ENCODE assay signal across 9 mouse cellular contexts in the genomic region with DNA sequence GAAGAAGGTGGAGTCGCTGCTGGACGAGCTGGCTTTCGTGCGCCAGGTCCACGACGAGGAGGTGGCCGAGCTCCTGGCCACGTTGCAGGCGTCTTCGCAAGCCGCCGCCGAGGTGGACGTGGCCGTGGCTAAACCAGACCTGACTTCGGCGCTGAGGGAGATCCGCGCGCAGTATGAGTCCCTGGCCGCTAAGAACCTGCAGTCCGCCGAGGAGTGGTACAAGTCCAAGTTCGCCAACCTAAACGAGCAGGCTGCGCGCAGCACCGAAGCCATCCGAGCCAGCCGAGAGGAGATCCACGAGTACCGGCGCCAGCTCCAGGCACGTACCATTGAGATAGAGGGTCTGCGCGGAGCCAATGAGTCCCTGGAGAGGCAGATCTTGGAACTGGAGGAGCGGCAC. TPM values are rescaled to one million over a fixed set of nuclear protein-coding genes. Genes with fewer than 3 reads are reported as not detected.
DNase-seq lines count a peak whose midpoint lies in the region; ATAC-seq and TF ChIP-seq lines count a peak whose summit lies in the region.
"Had no signal": no experiment of that assay in that cellular context is flagged by ENCODE, and none has a peak within 500 bp of the region (broad histone marks: within the 10 kb centered on the region; RNA-seq: fewer than 3 reads in every experiment).

No protein-coding gene starts in this region.

- peak overlapping the region; percentile 64 for H3K4me2 ChIP-seq in intestine, postnatal 0 days (replicated peaks; ENCODE audit: low read depth)

- no peaks in the 10 kb centered on the region for H3K36me3 ChIP-seq in megakaryocyte, embryonic 14.5 days (replicated peaks; ENCODE audit: low read length)
- no peaks in the 10 kb centered on the region for H3K36me3 ChIP-seq in intestine, postnatal 0 days (ENCODE audit: control insufficient read depth, insufficient read depth)
- no peaks in the 10 kb centered on the region for H3K36me3 ChIP-seq in small intestine, adult 2 months (ENCODE audit: control insufficient read depth, insufficient read depth, low read length)

- H3K9me3 ChIP-seq in megakaryocyte, embryonic 14.5 days = peaks cover 14% of the 10 kb centered on the region; the same call in 1 of the 2 replicates
- H3K9me3 ChIP-seq in intestine, postnatal 0 days (ENCODE audit: control insufficient read depth) = no peaks in the 10 kb centered on the region

- peak; percentile 13; the same call in 1 of the 2 replicates for ATAC-seq in cerebellum, adult (ENCODE audit: insufficient number of reproducible peaks, low FRiP score, low TSS enrichment)
- no peak for ATAC-seq in megakaryocyte, adult 5-6 weeks (ENCODE audit: poor library complexity, severe bottlenecking)
- ATAC-seq in intestine, postnatal 0 days = no peak

- no peak overlapping the region for H3K27ac ChIP-seq in intestine, postnatal 0 days (ENCODE audit: low read depth, low read length)
- H3K27ac ChIP-seq in small intestine, adult 2 months (ENCODE audit: insufficient read depth, low read depth, low read length) = no peak overlapping the region

- H3K9ac ChIP-seq in intestine, postnatal 0 days (ENCODE audit: low read depth, low read length) = no peak overlapping the region

- peak overlapping the region; percentile 88 for H3K4me3 ChIP-seq in megakaryocyte, embryonic 14.5 days (replicated peaks)
- peak overlapping the region; percentile 43 for H3K4me3 ChIP-seq in intestine, postnatal 0 days (ENCODE audit: low read depth, low read length)
- peak overlapping the region; percentile 43 for H3K4me3 ChIP-seq in small intestine, adult 2 months (ENCODE audit: low read depth, low read length)
- H3K4me3 ChIP-seq: myocyte had no signal

- no peak for TF ChIP-seq CTCF in intestine, postnatal 0 days (IDR thresholded peaks at IDR 0.05; ENCODE audit: low read depth)
- TF ChIP-seq CTCF in small intestine, adult 2 months (IDR thresholded peaks at IDR 0.05; ENCODE audit: extremely low read depth, insufficient read length, insufficient replicate concordance, low read depth, low read length) = no peak

- no peak for TF ChIP-seq POLR2A in small intestine, adult 2 months (IDR thresholded peaks at IDR 0.05; ENCODE audit: low read depth, low read length)

- 1% methylated on average over 37 of the region's 37 CpGs for WGBS in intestine, postnatal 0 days
- 4% methylated on average over 37 of the region's 37 CpGs for WGBS in small intestine, adult 2 months

- peaks cover 85% of the 10 kb centered on the region for H3K27me3 ChIP-seq in megakaryocyte, embryonic 14.5 days (replicated peaks)
- peaks cover 53% of the 10 kb centered on the region for H3K27me3 ChIP-seq in intestine, postnatal 0 days (replicated peaks; ENCODE audit: control insufficient read depth, insufficient read depth, low read length)
- peaks cover 33% of the 10 kb centered on the region for H3K27me3 ChIP-seq in small intestine, adult 2 months (ENCODE audit: control insufficient read depth, insufficient read depth, low read length)

- no peak for DNase-seq in cerebellum, adult 11-12 months
- DNase-seq in kidney, adult 9 months = no peak
- DNase-seq in thymus, postnatal 25 days = no peak

- peaks cover 17% of the 10 kb centered on the region for H3K4me1 ChIP-seq in megakaryocyte, embryonic 14.5 days
- H3K4me1 ChIP-seq in intestine, postnatal 0 days (replicated peaks; ENCODE audit: control insufficient read depth, insufficient read depth, low read length) = no peaks in the 10 kb centered on the region; the same call in 1 of the 2 replicates
- peaks cover 10% of the 10 kb centered on the region for H3K4me1 ChIP-seq in small intestine, adult 2 months (ENCODE audit: control insufficient read depth, insufficient read depth, insufficient read length, low read length)

RNA-seq across cellular contexts. Expression of gene Nt5c2, which starts 0.4 kb away (rescaled TPM):
- polyA plus RNA-seq in megakaryocyte, embryonic 14.5 days (2012; ENCODE audit: insufficient read depth, low replicate concordance) = 2.1 and 11.7 TPM in 2 replicates
- 32.5 and 36.1 TPM in 2 replicates for total RNA-seq in megakaryocyte, adult 5-6 weeks (2015)
- 42.1 and 43.6 TPM in 2 replicates for total RNA-seq in megakaryocyte, adult 5-6 weeks (2017)
- polyA plus RNA-seq in intestine, postnatal 0 days (2015; fragmentation: Nextera tagmentation; extraction: Ambion mirVana) = 22.0 and 23.0 TPM in 2 replicates
- polyA plus RNA-seq in small intestine, adult 2 months (2012; rRNA removed) = 4.4 and 6.1 TPM in 2 replicates

RNA-seq across cellular contexts. Expression of gene Ina, which starts 0.9 kb away (rescaled TPM):
- polyA plus RNA-seq in megakaryocyte, embryonic 14.5 days (2012; ENCODE audit: insufficient read depth, low replicate concordance) = 0.13 TPM in 1 of 2 replicates, not detected in the other
- total RNA-seq in megakaryocyte, adult 5-6 weeks (2015) = not detected in 2 replicates
- not detected in 2 replicates for total RNA-seq in megakaryocyte, adult 5-6 weeks (2017)
- polyA plus RNA-seq in intestine, postnatal 0 days (2015; fragmentation: Nextera tagmentation; extraction: Ambion mirVana) = 4.1 and 4.7 TPM in 2 replicates
- polyA plus RNA-seq in small intestine, adult 2 months (2012; rRNA removed) = 0.39 and 0.53 TPM in 2 replicates
- polyA plus RNA-seq: myocyte had no signal

RNA-seq across cellular contexts. Expression of gene Pcgf6, which starts 35.3 kb away (rescaled TPM):
- 2.9 and 4.6 TPM in 2 replicates for polyA plus RNA-seq in megakaryocyte, embryonic 14.5 days (2012; ENCODE audit: insufficient read depth, low replicate concordance)
- 5.4 and 7.0 TPM in 2 replicates for total RNA-seq in megakaryocyte, adult 5-6 weeks (2015)
- total RNA-seq in megakaryocyte, adult 5-6 weeks (2017) = 0.81 and 1.4 TPM in 2 replicates
- 9.4 and 14.4 TPM in 2 replicates for polyA plus RNA-seq in intestine, postnatal 0 days (2015; fragmentation: Nextera tagmentation; extraction: Ambion mirVana)
- 4.1 and 4.4 TPM in 2 replicates for polyA plus RNA-seq in small intestine, adult 2 months (2012; rRNA removed)

RNA-seq across cellular contexts. Expression of gene Taf5, which starts 52.1 kb away (rescaled TPM):
- polyA plus RNA-seq in megakaryocyte, embryonic 14.5 days (2012; ENCODE audit: insufficient read depth, low replicate concordance) = 4.6 and 7.9 TPM in 2 replicates
- total RNA-seq in megakaryocyte, adult 5-6 weeks (2015) = 13.8 and 14.6 TPM in 2 replicates
- total RNA-seq in megakaryocyte, adult 5-6 weeks (2017) = 19.2 and 20.7 TPM in 2 replicates
- 3.9 TPM in 2 replicates for polyA plus RNA-seq in intestine, postnatal 0 days (2015; fragmentation: Nextera tagmentation; extraction: Ambion mirVana)
- polyA plus RNA-seq in small intestine, adult 2 months (2012; rRNA removed) = 2.1 and 3.2 TPM in 2 replicates
